Mouse (Mus musculus): ENCODE measurements around the gene Tmem238.

Gene Tmem238

DNA sequence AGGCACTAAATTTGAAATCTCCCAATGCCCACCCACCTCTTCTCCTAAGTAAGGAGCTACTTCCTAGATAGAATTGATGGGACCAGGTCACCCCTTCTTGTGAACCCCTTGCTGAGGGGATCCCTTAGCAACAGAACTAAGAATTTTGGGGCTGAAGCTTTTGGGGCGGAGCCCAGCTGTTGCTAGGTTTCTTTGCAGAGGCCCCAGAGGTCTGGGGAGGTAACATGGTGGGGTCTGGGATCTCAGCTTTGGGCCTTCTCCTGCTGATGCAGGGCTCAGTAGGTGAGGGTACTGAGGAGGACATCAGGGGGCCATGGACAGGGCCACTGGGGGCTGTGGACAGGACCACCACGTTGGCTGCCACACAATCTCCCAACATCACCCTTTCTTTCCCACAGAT lies 6.7 kb downstream of the Tmem238 start, which contains the start of the genes Il11 and Tmem190:
Gene Il11 (minus strand): TSS at position 101 of the 400 bp plus-strand sequence.
Gene Tmem190 (plus strand): TSS at position 179 of the 400 bp plus-strand sequence.
- Histone ChIP-seq H3K4me3 (replicated peaks; ENCODE audit: low read length) (no peak within 1 kb of the TSS), H3K36me3 (ENCODE audit: insufficient read depth, low read length) (peaks cover 37% of the 10 kb centered on the region), H3K27me3 (ENCODE audit: insufficient read depth, low read length) (peaks cover 75% of the 10 kb centered on the region), H3K9me3 (ENCODE audit: low read length) (no peaks in the 10 kb centered on the region), H3K4me1 (replicated peaks; ENCODE audit: low read depth, low read length) (peaks cover 41% of the 10 kb centered on the region)
- no peak for TF ChIP-seq CTCF (conservative IDR thresholded peaks at IDR 0.05; ENCODE audit: low read length)
- TF ChIP-seq NANOG (IDR thresholded peaks at IDR 0.05; ENCODE audit: borderline replicate concordance, low read length): no peak
- TF ChIP-seq POU5F1 (IDR thresholded peaks at IDR 0.05; ENCODE audit: borderline replicate concordance, low read length): no peak

DNA sequence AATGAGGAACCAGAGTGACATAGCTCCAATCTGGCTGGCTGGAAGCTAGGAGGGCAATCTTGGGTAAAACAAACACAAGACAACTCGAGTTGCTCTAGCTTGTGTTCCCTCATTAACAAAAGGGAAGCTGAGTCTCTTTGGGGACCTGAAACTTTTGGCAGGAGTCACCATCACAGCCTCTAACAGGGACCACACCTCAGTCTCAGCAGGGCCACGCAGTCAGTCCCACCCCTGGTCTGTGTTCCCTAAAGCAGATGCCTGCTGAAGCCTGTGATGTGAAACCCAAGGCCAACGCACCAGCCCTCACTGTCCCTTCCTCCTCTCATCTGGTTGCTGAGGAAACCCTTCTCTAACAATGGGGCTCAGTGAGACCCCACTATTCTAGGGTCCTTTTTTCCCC lies 7.3 kb downstream of the Tmem238 start:
- Histone ChIP-seq H3K36me3 (ENCODE audit: insufficient read depth, low read length) (peaks cover 34% of the 10 kb centered on the region), H3K27me3 (ENCODE audit: insufficient read depth, low read length) (peaks cover 80% of the 10 kb centered on the region), H3K9me3 (ENCODE audit: low read length) (no peaks in the 10 kb centered on the region), H3K4me3 (replicated peaks; ENCODE audit: low read length) (no peak overlapping the region), H3K4me1 (replicated peaks; ENCODE audit: low read depth, low read length) (peaks cover 41% of the 10 kb centered on the region)
- TF ChIP-seq CTCF (conservative IDR thresholded peaks at IDR 0.05; ENCODE audit: low read length) (no peak), POU5F1 (IDR thresholded peaks at IDR 0.05; ENCODE audit: borderline replicate concordance, low read length) (no peak), NANOG (IDR thresholded peaks at IDR 0.05; ENCODE audit: borderline replicate concordance, low read length) (no peak)

DNA sequence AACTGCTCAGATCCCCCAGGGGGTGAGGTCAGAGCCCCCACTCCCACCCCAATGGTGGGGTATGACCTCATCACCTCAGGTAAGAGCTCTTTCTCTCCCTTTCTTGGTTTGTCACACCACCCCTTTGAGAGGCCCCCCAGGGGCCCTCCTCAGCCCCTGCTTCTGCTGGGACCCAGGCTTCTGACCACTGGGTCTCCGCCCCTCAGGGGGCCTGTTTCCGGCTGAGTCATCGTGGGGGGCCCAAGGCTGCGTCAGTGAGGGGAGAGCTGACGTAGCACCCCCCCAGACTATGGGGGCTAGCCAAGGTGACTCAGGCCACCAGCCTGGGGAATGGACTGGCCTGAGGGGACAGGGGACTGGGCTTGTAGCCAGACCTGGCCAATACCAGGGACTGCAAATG lies 9.5 kb downstream of the Tmem238 start:
- TF ChIP-seq CTCF (conservative IDR thresholded peaks at IDR 0.05; ENCODE audit: low read length) (no peak), NANOG (IDR thresholded peaks at IDR 0.05; ENCODE audit: borderline replicate concordance, low read length) (no peak), POU5F1 (IDR thresholded peaks at IDR 0.05; ENCODE audit: borderline replicate concordance, low read length) (no peak)
- Histone ChIP-seq H3K27me3 (ENCODE audit: insufficient read depth, low read length) (peaks cover 96% of the 10 kb centered on the region), H3K4me1 (replicated peaks; ENCODE audit: low read depth, low read length) (peaks cover 52% of the 10 kb centered on the region), H3K4me3 (replicated peaks; ENCODE audit: low read length) (no peak overlapping the region), H3K36me3 (ENCODE audit: insufficient read depth, low read length) (peaks cover 15% of the 10 kb centered on the region), H3K9me3 (ENCODE audit: low read length) (no peaks in the 10 kb centered on the region)

DNA sequence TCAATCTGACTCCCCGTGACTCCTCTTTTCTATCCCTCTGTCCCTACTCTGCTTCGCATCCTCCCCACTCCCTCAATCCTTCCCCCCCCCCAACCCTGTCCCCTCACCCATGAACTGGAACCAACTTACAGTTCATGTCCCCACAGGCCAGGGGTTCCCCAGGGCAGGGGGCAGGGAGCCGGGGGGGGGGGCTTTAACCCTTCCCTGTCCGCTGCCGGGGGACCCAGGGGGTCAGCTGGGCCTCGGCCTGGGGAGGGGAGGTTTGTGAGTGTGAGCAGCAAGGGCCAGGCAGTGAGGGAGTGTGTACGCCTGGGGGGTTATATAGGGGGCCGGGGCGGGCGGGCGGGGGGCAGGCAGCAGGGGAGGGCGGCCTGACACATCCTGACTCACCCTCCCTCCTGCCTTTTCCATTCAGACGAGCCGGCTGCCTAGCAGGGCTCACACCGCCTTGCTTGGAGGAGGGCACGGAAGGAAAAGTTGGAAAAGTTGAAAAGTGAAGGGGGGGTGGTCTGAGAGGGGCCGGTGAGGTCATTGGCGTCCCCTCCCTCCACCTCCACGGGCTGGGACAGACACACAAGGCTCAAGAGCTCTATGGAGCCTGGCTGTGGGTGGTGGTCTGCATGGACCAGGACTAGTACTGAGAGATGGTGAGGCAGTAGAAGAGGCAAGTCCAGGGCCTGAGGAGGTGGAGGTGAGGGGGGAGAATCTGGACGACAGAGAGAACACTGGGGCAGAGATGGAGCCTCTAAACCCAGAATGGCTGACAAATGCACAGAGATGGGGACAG lies 11.4 kb downstream of the Tmem238 start:
- Histone ChIP-seq H3K4me3 (replicated peaks; ENCODE audit: low read length) (no peak overlapping the region), H3K27me3 (ENCODE audit: insufficient read depth, low read length) (peaks cover 91% of the 10 kb centered on the region), H3K4me1 (replicated peaks; ENCODE audit: low read depth, low read length) (peaks cover 46% of the 10 kb centered on the region), H3K36me3 (ENCODE audit: insufficient read depth, low read length) (no peaks in the 10 kb centered on the region), H3K9me3 (ENCODE audit: low read length) (no peaks in the 10 kb centered on the region)
- TF ChIP-seq POU5F1 (IDR thresholded peaks at IDR 0.05; ENCODE audit: borderline replicate concordance, low read length): no peak
- TF ChIP-seq NANOG (IDR thresholded peaks at IDR 0.05; ENCODE audit: borderline replicate concordance, low read length): no peak
- no peak for TF ChIP-seq CTCF (conservative IDR thresholded peaks at IDR 0.05; ENCODE audit: low read length)

DNA sequence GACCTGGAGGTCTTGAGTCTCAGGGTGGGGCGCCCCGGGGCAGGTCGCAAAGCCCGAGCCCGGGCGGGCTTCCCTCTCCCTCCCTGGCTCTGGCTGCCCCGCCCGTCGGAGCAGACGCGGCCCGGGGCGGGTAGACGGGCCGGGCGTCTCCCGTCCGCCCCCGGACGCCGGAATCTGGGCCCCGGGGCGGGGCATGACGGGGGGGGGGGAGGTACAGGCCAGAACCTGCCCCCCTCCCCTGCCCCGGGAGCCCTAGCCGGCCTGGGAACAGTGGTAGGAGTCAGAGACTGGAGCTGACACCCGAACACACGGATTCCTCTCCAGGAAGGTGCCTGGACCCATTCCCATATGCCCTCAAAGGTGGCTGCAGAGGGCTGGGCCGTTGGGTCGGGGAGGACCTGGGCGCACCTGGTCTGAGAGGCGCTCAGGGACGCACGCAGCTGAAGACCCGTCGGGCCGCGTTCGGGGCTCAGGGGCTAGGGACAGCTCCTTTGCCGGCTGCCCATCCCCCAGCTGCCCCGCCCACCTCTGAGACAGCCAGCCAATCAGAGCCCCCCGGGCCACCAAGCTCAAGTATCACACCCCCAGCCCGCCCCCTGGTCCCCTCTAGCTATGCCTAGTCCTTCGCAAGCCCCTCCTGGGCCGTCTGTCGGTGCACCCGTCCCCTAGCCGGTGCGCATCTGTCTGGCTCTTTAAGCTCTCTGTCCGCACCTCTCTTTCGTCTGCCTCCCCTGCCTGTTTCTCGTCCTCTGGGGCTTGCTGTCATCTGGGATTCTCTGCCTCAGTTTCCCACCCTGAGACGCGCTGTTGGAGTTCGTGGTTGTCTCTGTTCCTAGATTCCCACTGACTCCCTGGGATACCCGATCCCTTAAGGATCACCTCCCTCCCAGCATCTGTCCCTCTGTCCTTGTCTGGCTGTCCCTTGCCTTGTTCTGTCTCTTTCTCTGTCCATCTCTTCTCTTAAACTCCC lies 12.3 kb downstream of the Tmem238 start:
- Histone ChIP-seq H3K4me1 (replicated peaks; ENCODE audit: low read depth, low read length) (peaks cover 44% of the 10 kb centered on the region), H3K27me3 (ENCODE audit: insufficient read depth, low read length) (peaks cover 82% of the 10 kb centered on the region), H3K36me3 (ENCODE audit: insufficient read depth, low read length) (no peaks in the 10 kb centered on the region), H3K4me3 (replicated peaks; ENCODE audit: low read length) (peak overlapping the region; percentile 79), H3K9me3 (ENCODE audit: low read length) (no peaks in the 10 kb centered on the region)
- TF ChIP-seq NANOG (IDR thresholded peaks at IDR 0.05; ENCODE audit: borderline replicate concordance, low read length) (no peak), CTCF (conservative IDR thresholded peaks at IDR 0.05; ENCODE audit: low read length) (no peak), POU5F1 (IDR thresholded peaks at IDR 0.05; ENCODE audit: borderline replicate concordance, low read length) (no peak)

DNA sequence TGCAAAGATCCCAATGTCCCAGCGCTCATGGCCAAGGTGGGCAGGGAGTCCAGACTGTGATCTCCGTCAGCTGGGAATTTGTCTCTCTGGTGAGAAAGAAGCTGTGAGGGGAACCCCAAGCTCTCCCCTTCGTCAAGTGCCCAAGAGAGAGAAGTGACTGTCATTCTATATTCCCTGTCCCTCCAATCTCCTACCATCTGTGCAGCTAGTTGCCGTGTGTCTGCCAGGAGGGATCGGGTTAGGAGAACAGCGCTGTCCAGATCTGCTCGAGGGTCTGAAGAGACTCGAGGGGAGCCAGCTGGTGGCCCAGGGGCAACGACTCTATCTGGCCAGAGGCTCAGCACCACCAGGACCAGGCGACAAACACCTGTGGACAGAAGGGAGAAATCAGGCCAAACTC lies 13.3 kb downstream of the Tmem238 start:
- peaks cover 41% of the 10 kb centered on the region for H3K4me1 ChIP-seq (replicated peaks; ENCODE audit: low read depth, low read length)
- peaks cover 74% of the 10 kb centered on the region for H3K27me3 ChIP-seq (ENCODE audit: insufficient read depth, low read length)
- no peaks in the 10 kb centered on the region for H3K36me3 ChIP-seq (ENCODE audit: insufficient read depth, low read length)
- H3K4me3 ChIP-seq (replicated peaks; ENCODE audit: low read length): peak overlapping the region; percentile 79
- no peak for TF ChIP-seq POU5F1 (IDR thresholded peaks at IDR 0.05; ENCODE audit: borderline replicate concordance, low read length)
- TF ChIP-seq CTCF (conservative IDR thresholded peaks at IDR 0.05; ENCODE audit: low read length): no peak
- no peak for TF ChIP-seq NANOG (IDR thresholded peaks at IDR 0.05; ENCODE audit: borderline replicate concordance, low read length)
- H3K9me3 ChIP-seq (ENCODE audit: low read length): no peaks in the 10 kb centered on the region

DNA sequence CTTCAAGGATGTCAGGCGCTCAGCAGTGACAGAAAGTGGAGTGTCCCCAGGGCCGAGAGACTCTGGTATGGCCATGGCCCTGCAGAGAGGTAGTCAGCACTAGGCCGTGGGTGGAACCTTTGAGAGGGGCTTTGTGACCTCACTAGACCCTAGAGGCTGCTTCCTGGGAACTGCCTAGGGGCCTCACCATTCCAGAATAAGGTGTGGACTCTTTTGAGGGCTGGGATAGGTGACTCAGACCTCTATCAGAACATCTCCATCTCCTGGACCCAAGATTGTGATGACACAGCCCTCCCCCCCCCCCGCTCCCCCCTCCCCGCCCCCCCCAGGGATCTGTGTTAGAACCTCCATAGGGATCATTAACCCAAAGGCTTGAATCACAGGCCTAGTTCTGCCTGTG lies 18.3 kb downstream of the Tmem238 start, which contains the start of gene Fam71e2:
Gene Fam71e2 (minus strand): TSS at position 101 of the 400 bp plus-strand sequence.
- Histone ChIP-seq H3K4me3 (replicated peaks; ENCODE audit: low read length) (peak within 1 kb of the TSS; percentile 70), H3K27me3 (ENCODE audit: insufficient read depth, low read length) (peaks cover 43% of the 10 kb centered on the region), H3K4me1 (replicated peaks; ENCODE audit: low read depth, low read length) (peaks cover 30% of the 10 kb centered on the region), H3K9me3 (ENCODE audit: low read length) (no peaks in the 10 kb centered on the region), H3K36me3 (ENCODE audit: insufficient read depth, low read length) (no peaks in the 10 kb centered on the region)
- TF ChIP-seq POU5F1 (IDR thresholded peaks at IDR 0.05; ENCODE audit: borderline replicate concordance, low read length) (no peak), NANOG (IDR thresholded peaks at IDR 0.05; ENCODE audit: borderline replicate concordance, low read length) (no peak), CTCF (conservative IDR thresholded peaks at IDR 0.05; ENCODE audit: low read length) (no peak)

All from E14TG2a.4 (cell line).